Mouse (Mus musculus) heart, adult 2 months (tissue): ENCODE measurements at regions not wholly inside any gene's neighbourhood (a gene's known extent, or its start where the extent isn't known, plus 50 kb on each side); places are given as distances from the start of the nearest gene placed in this dataset.

Source experiments
- CTCF ChIP-seq: fragments of 200-600 bp; IDR thresholded peaks from 2 replicates; pipeline ENCODE4 v1.8.1; 2022; ENCODE audit warnings: antibody characterized with exemption, mild to moderate bottlenecking, moderate library complexity
- EP300 ChIP-seq: fragments of 200-500 bp; IDR thresholded peaks from 2 replicates; pipeline ENCODE4 v1.6.1; 2011; ENCODE audit warnings: low read depth, low read length, control low read depth; ENCODE audit not compliant: insufficient read depth
- POLR2A ChIP-seq: fragments of 200-500 bp; IDR thresholded peaks from 2 replicates; pipeline ENCODE4 v1.6.1; 2011; ENCODE audit warnings: mild to moderate bottlenecking, low read depth, low read length, control low read depth; ENCODE audit not compliant: insufficient read depth

DNA sequence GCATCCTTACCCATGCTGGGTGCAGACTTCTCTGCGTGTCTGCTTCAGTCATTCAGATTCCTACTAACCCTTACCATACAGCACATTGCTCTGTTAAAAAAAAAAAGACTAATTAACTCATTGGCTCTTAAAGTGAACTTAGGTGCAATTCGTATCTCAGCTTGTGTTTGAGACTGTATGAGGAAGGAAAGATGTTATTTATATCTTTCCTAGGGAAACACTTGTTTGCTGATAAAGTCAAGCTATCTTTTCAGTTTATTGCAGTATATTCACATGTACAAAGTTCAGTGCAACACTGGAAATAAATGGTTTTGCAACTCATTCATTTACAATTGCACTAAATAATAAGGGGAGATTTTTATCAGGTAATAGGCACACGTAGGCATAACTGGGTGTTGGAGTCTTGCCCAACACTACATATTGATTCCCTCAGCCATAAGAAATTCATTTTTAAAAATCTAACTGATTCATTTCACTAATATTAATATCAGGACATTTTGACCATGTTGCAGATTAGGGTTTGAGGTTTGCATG lies 257.8 kb upstream of the Chrm3 start:
- TF ChIP-seq POLR2A (no peak), CTCF (no peak), EP300 (no peak)
